Mouse (Mus musculus) stomach, postnatal 0 days (tissue): ENCODE measurements at regions not wholly inside any gene's neighbourhood (a gene's known extent, or its start where the extent isn't known, plus 50 kb on each side); places are given as distances from the start of the nearest gene placed in this dataset.

ENCODE experiments used
- ATAC-seq: fragments of 200-750 bp; cut with Nextera tagmentation; 2 replicates; pipeline ENCODE4 v1.8.0; 2017; ENCODE audit not compliant: low FRiP score, low TSS enrichment
- DNase-seq: peaks from one replicate; pipeline ENCODE4 v3.0.0-alpha.2; 2016; ENCODE audit warnings: low spot score
- H3K27ac ChIP-seq: fragments of 300-500 bp; sonication (generic); replicated peaks from 2 replicates; pipeline ENCODE4 v1.5.1; 2014; ENCODE audit warnings: mild to moderate bottlenecking, control low read depth
- H3K27me3 ChIP-seq: fragments of 300-500 bp; sonication (generic); 2 replicates; pipeline ENCODE4 v1.6.1; 2014; ENCODE audit warnings: low read length; ENCODE audit not compliant: control insufficient read depth, insufficient read depth
- H3K36me3 ChIP-seq: fragments of 300-500 bp; sonication (generic); 2 replicates; pipeline ENCODE4 v1.6.1; 2014; ENCODE audit warnings: low read length, mixed read lengths; ENCODE audit not compliant: control insufficient read depth, insufficient read depth
- H3K4me1 ChIP-seq: fragments of 300-500 bp; sonication (generic); replicated peaks from 2 replicates; pipeline ENCODE4 v1.6.1; 2014; ENCODE audit warnings: antibody characterized with exemption; ENCODE audit not compliant: control insufficient read depth, insufficient read depth
- H3K4me2 ChIP-seq: fragments of 300-500 bp; sonication (generic); replicated peaks from 2 replicates; pipeline ENCODE4 v1.6.1; 2014; ENCODE audit warnings: low read depth, mild to moderate bottlenecking, control low read depth, moderate library complexity
- H3K4me3 ChIP-seq: fragments of 300-500 bp; sonication (generic); 2 replicates; pipeline ENCODE4 v1.5.1; 2014; ENCODE audit warnings: low read depth, low read length, control low read depth
- H3K9ac ChIP-seq: fragments of 300-500 bp; sonication (generic); 2 replicates; pipeline ENCODE4 v1.6.1; 2014; ENCODE audit warnings: mild to moderate bottlenecking, low read length, control low read depth, mixed read lengths
- H3K9me3 ChIP-seq: fragments of 300-500 bp; sonication (generic); 2 replicates; pipeline ENCODE4 v1.6.1; 2016; ENCODE audit warnings: low read length; ENCODE audit not compliant: control insufficient read depth
- CTCF ChIP-seq: IDR thresholded peaks from 2 replicates; pipeline ENCODE4 v1.5.1; 2016; ENCODE audit warnings: antibody characterized with exemption, low read depth, mild to moderate bottlenecking, moderate library complexity
- EP300 ChIP-seq: optimal IDR thresholded peaks from 2 replicates; pipeline ENCODE3; 2016; ENCODE audit warnings: antibody characterized with exemption
- WGBS: fragments of 180-500 bp; shearing (Covaris S2); extraction: QIAGEN DNeasy Blood & Tissue Kit; methylation state at CpG from one replicate; pipeline ENCODE4 v1.1.7; 2014; 5-methylcytosine and 5-hydroxymethylcytosine counted together

DNA sequence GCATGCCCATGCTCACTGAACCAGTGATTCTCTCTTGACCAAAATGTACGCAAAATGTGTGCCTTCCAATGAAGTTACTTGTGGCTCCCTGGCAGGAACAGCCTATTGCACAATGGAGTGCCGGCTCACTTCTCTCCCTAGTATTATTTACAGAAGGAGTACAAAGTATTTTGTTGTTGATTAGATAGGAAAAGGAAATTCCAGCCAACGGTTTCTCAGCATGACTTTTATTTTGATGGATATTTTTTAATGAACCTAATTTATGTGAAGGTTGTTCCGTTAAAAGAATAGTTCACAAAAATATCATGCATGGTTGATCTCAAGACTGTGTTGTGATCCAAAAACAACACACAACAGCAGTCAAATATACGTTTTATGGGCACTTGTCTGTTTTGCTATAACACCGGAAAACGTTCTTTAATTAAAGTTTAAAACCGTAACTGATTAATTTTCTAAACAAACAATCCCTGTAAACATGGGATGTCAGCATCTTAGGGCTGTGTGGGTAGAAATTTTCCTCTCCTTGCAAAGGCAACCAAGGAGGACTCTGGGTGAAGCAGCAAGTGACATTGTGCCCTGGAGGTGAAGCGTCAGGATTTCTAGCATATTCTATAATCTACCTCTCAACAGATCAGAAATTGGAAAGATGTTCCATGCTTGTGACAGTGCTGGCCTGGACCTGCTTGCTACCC lies 116.3 kb upstream of the Gm10295 start:
- ATAC-seq = no peak
- no peak overlapping the region for H3K27ac ChIP-seq
- H3K4me3 ChIP-seq = no peak overlapping the region
- TF ChIP-seq EP300 = no peak
- no peak for TF ChIP-seq CTCF
- no peaks in the 10 kb centered on the region for H3K36me3 ChIP-seq
- no peaks in the 10 kb centered on the region for H3K9me3 ChIP-seq
- no peak overlapping the region for H3K9ac ChIP-seq
- no peaks in the 10 kb centered on the region for H3K27me3 ChIP-seq
- H3K4me1 ChIP-seq = no peaks in the 10 kb centered on the region; the same call in none of the 2 replicates
- H3K4me2 ChIP-seq = no peak overlapping the region
- WGBS = 56% methylated on average over 9 of the region's 9 CpGs
- no peak for DNase-seq

DNA sequence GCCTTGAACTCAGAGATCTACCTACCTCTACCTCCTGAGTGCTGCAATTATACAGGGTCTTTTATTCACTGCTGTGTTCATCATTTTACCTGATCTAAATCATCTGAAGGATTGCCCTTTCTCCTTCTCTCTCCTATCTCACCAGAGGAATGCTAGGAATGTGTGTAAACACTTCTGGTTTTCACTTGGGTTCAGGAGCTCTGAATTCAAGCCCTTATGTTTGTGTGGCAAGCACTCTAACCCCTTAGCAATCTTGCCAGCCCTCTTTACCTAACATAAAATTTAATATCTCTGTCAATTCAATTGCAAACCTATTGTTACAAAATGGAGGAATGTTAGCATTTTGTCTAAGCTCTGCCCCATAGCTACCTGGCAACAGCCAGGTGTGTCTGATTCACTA lies 112.8 kb upstream of the Gm10295 start:
- TF ChIP-seq EP300 = no peak
- no peak for TF ChIP-seq CTCF
- Histone ChIP-seq H3K27me3 (no peaks in the 10 kb centered on the region), H3K9me3 (no peaks in the 10 kb centered on the region), H3K27ac (no peak overlapping the region), H3K4me3 (no peak overlapping the region), H3K4me2 (no peak overlapping the region), H3K9ac (no peak overlapping the region), H3K36me3 (no peaks in the 10 kb centered on the region), H3K4me1 (no peaks in the 10 kb centered on the region)
- DNase-seq = no peak
- ATAC-seq = no peak

DNA sequence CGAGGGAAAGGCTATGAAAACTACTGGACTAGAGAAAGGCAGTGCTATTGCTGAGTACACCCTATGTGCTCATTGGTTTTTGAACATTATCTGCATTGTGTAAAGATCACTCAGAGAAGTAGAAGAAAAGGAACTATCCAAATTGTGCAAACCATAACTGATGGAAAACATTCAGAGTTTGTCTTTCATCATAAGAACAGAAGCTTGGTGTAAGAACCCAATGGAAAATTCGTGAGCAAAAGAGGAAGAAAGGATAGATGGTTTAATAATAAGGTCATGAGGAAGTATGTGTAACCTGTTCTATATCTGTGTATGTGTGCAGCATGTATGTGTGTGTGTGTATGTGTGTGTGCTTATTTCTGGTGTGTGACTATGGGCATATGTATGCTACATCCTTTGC lies 112.3 kb upstream of the Gm10295 start:
- Histone ChIP-seq H3K36me3 (no peaks in the 10 kb centered on the region), H3K27me3 (no peaks in the 10 kb centered on the region), H3K9me3 (no peaks in the 10 kb centered on the region), H3K4me3 (no peak overlapping the region), H3K4me1 (no peaks in the 10 kb centered on the region), H3K9ac (no peak overlapping the region), H3K27ac (no peak overlapping the region), H3K4me2 (no peak overlapping the region)
- WGBS = 66% methylated on average over 2 of the region's 2 CpGs
- ATAC-seq = no peak
- TF ChIP-seq CTCF (no peak), EP300 (no peak)
- DNase-seq = no peak

DNA sequence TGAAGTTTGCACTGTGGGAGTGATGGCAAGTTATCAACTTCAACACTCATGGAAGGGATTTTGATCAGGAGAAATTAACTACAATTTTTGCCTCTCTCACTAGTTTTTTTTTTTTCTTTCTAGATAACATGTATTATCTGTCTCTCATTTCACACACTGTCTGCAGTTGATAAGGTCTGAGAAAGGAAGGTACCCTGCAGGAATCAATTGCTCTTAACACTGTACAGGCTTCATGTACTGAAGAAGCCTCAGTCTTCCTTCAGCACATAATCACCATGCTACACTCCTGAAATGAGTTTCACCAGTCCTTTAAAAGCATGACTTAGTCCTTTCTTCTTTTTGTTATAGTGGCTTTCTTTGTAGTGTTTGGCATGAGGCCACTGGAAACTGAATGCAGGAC lies 108.5 kb upstream of the Gm10295 start:
- TF ChIP-seq CTCF = no peak
- no peak for TF ChIP-seq EP300
- no peak for ATAC-seq

DNA sequence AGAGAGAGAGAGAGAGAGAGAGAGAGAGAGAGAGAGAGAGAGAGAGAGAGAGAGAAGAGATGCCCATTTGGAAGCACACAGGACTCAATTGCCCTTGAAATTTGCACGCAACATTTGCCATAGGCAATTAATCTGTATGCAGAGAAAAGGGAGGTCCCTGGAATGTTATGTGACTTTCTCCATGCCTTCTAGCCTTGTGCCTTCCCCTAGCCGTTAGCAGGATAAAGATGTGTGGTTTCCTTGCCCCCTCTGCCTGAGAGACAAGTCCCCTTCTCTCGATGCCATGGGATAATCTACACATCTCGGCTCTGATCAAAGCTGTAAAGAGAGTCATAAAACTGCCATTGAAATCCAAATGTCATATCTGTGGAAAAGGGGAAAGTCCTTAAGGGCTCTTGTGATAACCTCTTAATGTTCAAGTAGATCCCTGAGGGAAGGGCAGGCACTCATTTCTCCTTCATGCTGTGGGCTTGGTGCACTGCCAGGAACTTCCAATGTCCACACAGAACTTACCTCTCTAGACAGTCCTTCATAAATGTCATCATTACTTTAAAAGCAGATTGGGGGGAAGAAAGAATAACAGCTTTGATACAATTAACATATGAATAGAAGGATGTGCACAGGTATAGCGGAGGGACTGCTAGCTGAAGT lies 106.9 kb upstream of the Gm10295 start:
- no peak for DNase-seq
- 72% methylated on average over 5 of the region's 5 CpGs for WGBS

More for the DNA sequence above, 108.5 kb upstream of the Gm10295 start:
- H3K4me2 ChIP-seq = no peak overlapping the region
- DNase-seq = no peak
- H3K27me3 ChIP-seq = no peaks in the 10 kb centered on the region
- H3K9ac ChIP-seq = no peak overlapping the region
- no peaks in the 10 kb centered on the region for H3K4me1 ChIP-seq
- H3K27ac ChIP-seq = no peak overlapping the region
- H3K9me3 ChIP-seq = no peaks in the 10 kb centered on the region
- no peaks in the 10 kb centered on the region for H3K36me3 ChIP-seq
- no peak overlapping the region for H3K4me3 ChIP-seq

DNA sequence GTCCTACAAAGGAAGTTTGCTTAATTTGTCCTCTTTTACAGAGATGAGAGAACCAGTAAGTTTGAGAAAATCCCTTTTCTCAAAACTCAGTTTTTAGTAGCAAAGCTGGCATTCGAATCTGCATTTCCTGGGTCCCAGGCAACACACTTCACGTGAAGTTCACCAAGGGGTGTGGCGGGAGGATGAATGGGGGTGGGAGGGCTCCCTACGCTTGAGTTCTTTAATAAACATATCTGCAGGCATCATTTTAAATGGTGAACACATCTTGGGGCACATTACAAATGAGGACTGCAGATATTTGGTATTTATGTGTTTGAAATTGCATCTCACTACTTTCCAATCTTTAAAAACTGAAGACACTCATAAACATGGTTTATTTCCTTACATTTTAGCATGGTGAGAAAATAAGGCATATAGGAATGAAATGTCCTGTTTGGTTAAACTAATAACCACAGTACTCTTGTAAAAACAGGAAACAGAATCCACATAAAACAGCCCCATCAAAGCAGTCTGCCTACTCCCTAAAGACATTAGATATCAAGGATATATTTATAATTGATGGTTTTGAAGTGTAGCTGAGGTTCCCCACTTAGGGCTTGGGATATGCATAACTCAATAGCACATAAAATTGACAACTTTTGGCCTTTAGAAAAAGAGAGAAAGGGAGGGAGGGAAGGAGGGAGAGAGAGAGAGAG lies 106.3 kb upstream of the Gm10295 start:
- whole genome bisulfite sequencing = 78% methylated on average over 4 of the region's 4 CpGs
- Histone ChIP-seq H3K4me3 (no peak overlapping the region), H3K36me3 (no peaks in the 10 kb centered on the region), H3K9ac (no peak overlapping the region), H3K27me3 (no peaks in the 10 kb centered on the region), H3K4me1 (no peaks in the 10 kb centered on the region), H3K9me3 (no peaks in the 10 kb centered on the region), H3K4me2 (no peak overlapping the region), H3K27ac (no peak overlapping the region)
- no peak for ATAC-seq
- DNase-seq = no peak
- no peak for TF ChIP-seq EP300
- TF ChIP-seq CTCF = no peak

More for the DNA sequence above, 106.9 kb upstream of the Gm10295 start:
- H3K4me1 ChIP-seq = no peaks in the 10 kb centered on the region
- H3K4me2 ChIP-seq = no peak overlapping the region
- no peaks in the 10 kb centered on the region for H3K27me3 ChIP-seq
- TF ChIP-seq CTCF (no peak), EP300 (no peak)
- no peak overlapping the region for H3K4me3 ChIP-seq
- no peaks in the 10 kb centered on the region for H3K9me3 ChIP-seq
- no peak overlapping the region for H3K27ac ChIP-seq
- H3K9ac ChIP-seq = no peak overlapping the region
- ATAC-seq = no peak
- H3K36me3 ChIP-seq = no peaks in the 10 kb centered on the region
